Mouse (Mus musculus) heart, adult 11 months (tissue): ENCODE measurements around the gene Tcta.

Experiments used
- DNase-seq: peaks from one replicate; pipeline ENCODE4 v3.0.0; 2022

The Tcta gene

DNA sequence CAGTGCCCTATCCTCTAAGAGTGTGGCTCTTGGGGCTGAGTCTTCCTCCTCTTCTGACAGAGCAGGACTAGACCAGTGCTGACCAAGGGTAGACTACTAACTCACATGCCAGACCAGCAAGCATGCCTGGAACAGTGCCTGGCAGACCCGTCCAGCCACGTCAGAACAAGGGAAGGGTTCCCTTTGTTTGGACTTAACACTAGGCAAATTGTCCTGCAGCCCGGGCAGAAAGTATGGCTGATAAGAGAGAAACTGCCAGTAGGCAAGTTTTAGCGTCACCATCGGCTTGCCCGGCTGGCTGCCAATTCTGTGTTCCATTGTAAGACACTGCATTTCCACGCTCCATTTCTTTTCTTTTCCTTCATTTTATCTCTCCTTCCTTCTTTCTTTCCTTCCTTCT, 38.3 kb downstream of the Tcta start:
- peak; percentile 97 for DNase-seq

DNA sequence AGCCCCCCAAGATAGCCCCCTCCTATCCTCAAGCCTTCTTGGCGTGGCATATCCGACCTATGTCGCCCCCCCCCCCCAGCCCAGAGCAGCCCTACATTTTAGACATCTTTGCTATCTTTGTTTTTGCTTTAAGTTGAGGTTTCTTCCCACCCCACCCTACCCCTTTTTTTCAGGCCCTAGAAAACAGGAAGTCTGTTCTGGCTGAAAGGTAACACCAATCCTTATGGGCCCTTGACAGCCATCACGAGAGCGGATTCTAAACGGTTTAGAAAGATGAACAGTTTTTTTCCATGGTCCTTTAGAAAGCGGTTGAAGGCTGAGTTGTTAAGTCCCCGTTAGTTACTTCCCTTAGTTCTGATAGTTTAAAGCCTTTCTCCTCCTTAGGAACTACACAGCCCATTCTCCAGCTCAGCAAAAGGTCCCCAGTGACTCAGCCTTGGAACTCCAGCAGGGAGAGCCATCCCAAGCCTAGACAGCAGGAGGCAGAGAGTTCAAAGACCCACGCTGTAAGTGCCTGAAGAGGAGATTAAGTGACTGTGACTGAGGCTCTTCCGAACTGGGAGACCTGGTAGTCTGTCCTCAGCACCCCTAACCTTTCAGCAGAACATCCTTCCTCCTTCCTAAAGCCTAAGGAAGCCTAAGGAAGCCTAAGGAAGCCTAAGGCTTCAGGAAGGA, 39.6 kb downstream of the Tcta start:
- no peak for DNase-seq

DNA sequence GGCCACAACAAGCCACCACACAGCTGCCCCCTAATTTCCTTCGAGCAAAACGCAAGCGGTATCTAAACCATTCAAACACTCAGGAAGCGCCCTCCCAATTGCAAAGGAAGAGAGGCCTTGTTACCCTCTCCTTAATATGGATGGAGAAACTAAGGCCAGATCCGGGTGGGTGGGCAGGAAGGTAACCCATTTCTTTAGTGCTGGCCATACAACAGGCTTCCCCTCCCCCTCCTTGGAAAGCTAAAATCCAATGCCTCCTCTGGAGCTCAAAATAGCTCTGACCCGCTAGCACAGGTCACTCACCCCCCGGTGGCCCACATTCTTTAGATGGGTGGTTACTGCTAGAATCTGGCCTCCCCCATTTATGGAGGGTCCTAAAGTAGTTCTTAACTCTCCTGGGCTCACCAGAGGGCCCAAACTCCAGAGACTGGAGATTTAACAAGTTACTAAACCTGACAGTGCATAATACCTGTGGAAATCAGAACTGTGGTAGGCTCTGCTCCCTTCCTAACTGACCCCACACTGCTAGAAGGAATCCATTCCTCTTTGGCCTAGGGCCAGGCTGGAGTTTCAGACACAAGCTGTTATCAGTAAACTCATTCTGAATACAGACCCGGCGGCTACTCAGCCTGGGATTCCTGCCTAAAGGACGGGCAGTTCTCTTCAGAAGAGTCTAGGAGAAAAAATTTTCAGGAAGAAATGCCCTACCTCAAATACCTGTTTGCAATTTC, 41.6 kb downstream of the Tcta start:
- peak; percentile 96 for DNase-seq

DNA sequence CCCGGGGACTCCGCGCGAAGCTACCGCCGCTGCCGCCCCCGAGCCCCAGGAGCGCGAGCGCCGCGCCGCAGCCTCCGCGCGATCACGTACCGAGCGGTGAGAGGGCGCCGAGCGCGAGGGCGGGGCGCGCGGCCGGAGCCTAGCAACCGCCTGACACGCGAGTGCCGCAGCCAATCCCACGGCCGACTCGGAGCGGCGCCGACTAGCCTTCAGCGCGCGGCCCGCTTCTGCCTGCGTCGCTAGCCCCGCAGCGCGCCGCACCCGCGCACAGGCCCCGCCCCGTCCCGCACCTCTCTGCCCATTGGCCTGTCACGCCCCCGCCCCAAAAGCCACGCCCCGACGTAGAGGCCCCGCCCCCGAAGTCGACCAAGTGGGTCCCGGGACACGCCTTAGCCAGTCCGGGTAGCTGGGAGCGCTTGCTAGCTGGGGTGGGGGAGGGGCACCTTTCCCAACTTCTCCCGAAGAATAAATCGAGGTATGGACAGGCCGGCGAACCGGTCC, 42.2 kb downstream of the Tcta start, which contains the start of gene Dag1:
Dag1 (minus strand) TSS at position 269 of the 501 bp plus-strand sequence.
- peak; percentile 100 for DNase-seq

DNA sequence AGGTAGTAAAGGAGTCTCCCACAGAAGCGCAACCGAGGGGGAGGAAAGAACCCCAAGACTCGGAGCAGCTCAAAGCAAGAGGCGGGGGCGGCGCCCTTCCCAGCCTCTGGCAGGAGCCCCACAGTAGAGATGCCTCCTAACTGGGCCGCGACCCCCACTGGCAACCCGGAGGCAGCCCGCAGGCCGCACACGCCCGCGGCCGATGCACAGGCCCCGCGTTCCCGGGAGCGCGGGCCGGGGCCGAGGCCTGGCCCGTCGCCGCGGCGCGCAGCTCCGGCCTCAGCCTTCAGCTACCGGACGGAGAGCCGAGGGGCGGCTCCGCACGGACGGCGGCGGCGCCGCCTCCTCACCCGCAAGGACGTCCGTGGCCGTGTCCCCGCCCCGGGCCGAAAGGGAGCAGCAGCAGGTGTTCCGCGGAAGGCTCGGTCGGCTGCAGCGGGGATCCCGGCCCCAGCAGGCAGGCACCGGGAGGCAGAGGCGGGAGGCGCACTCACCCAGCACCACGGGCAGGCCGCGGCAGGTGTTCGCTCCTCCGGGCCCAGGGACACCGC, 42.8 kb downstream of the Tcta start:
- DNase-seq = no peak

DNA sequence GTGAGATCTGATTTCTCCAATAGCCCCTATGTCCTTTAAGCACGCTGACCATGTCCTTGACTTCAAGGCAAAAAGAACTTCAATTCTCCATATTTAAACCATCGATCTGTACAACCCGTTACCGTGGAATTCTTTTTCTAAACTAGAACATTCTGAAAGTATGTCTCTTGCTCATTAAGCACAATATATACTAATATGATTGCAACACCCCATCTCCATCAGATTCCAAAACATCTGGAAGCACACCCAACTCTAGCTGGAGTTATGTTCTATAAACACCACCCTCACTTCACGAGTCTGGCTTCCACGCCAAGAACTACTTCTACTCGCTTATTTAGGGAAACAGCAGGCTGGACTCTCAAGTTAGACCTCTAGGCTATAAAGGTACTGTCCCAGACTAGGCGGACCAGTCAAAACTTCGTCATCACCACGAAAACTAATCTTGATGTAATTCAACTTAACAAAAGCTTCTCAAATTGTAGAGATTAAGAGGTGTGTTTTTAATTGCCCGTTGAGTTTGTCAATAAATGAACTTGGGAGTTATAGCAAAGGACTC, 43.4 kb downstream of the Tcta start:
- peak; percentile 95 for DNase-seq

DNA sequence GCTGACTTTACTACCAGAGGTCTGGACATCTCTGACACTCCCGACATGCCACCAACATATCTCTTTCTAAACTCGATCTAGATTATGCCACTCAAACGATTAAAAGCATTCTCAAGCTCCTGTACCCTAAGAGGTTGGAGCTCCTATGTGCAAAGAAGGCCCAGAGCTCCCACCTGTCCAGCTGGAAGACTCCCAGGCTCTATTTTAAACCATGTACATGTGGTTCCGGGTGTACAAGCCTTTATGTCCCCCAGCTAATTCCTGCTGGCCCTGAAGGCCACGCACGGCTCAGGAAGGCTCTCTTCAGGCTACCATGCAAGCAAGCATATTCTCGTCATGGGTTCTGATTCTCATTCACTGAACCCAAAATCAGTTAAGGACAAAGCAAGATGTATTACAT, 44.1 kb downstream of the Tcta start:
- peak; percentile 94 for DNase-seq

DNA sequence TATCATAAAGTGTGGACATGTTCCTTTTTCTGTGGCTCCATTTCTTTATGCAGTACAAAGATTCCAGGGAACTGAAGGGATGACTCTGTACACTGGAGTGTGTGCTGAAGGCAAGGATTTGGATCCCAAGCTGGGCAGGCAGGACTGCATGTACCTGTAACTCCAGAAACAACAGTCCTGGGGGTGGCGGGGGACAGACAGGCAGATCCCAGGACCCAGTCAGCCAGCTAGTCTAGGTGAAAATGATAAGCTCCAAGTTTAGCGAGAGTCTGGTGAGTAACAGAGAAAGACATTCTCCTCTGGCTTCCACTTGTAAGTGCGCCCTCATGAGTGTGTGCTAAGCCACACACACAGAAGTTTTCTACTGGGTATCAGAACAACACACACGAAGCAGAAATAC, 45.4 kb downstream of the Tcta start:
- DNase-seq = peak; percentile 91
